Comparison of ENCODE assay signal across 10 mouse cellular contexts in genomic region chr5:137951218-137951617, GRCm38 (mm10). TPM values are rescaled to one million over a fixed set of nuclear protein-coding genes. Genes with fewer than 3 reads are reported as not detected.
A peak's percentile ranks its signal among the peaks of the same experiment; 100 is the strongest.
DNase-seq lines count a peak whose midpoint lies in the region; ATAC-seq and TF ChIP-seq lines count a peak whose summit lies in the region.
"Had no signal": no experiment of that assay in that cellular context is flagged by ENCODE, and none has a peak within 500 bp of the region (broad histone marks: within the 10 kb centered on the region; RNA-seq: fewer than 3 reads in every experiment).

No protein-coding gene starts in this region.

- no peaks in the 10 kb centered on the region for H3K9me3 ChIP-seq in hindbrain, postnatal 0 days (ENCODE audit: low read length)
- no peaks in the 10 kb centered on the region for H3K9me3 ChIP-seq in hindbrain, embryonic 14.5 days (ENCODE audit: control insufficient read depth, low read length)
- H3K9me3 ChIP-seq in forebrain, embryonic 16.5 days (ENCODE audit: control insufficient read depth, low read length), result no peaks in the 10 kb centered on the region
- H3K9me3 ChIP-seq: limb, embryonic 12.5 days had no signal

- H3K4me2 ChIP-seq in hindbrain, postnatal 0 days (ENCODE audit: low read depth, low read length), result no peak overlapping the region
- H3K4me2 ChIP-seq in hindbrain, embryonic 14.5 days (replicated peaks), result no peak overlapping the region
- H3K4me2 ChIP-seq in forebrain, embryonic 16.5 days (ENCODE audit: low read length), result no peak overlapping the region
- H3K4me2 ChIP-seq: limb, embryonic 12.5 days had no signal

- no peaks in the 10 kb centered on the region for H3K4me1 ChIP-seq in hindbrain, postnatal 0 days (ENCODE audit: insufficient read depth, low read length)
- no peaks in the 10 kb centered on the region for H3K4me1 ChIP-seq in hindbrain, embryonic 14.5 days (replicated peaks; ENCODE audit: control insufficient read depth, insufficient read depth, low read length)
- no peaks in the 10 kb centered on the region for H3K4me1 ChIP-seq in forebrain, embryonic 16.5 days (replicated peaks; ENCODE audit: control insufficient read depth, insufficient read depth, low read length)
- H3K4me1 ChIP-seq: limb, embryonic 12.5 days had no signal

- TF ChIP-seq CTCF in hindbrain, postnatal 0 days (IDR thresholded peaks at IDR 0.05; ENCODE audit: low read depth), result peak; percentile 42

- H3K27ac ChIP-seq in hindbrain, postnatal 0 days, result no peak overlapping the region
- H3K27ac ChIP-seq in hindbrain, embryonic 14.5 days, result no peak overlapping the region
- H3K27ac ChIP-seq in forebrain, embryonic 16.5 days (ENCODE audit: low read length), result no peak overlapping the region
- H3K27ac ChIP-seq: limb, embryonic 12.5 days had no signal

- no peaks in the 10 kb centered on the region for H3K36me3 ChIP-seq in hindbrain, postnatal 0 days (ENCODE audit: insufficient read depth, low read length)
- H3K36me3 ChIP-seq in hindbrain, embryonic 14.5 days (replicated peaks; ENCODE audit: control insufficient read depth, insufficient read depth), result no peaks in the 10 kb centered on the region
- no peaks in the 10 kb centered on the region for H3K36me3 ChIP-seq in forebrain, embryonic 16.5 days (ENCODE audit: control insufficient read depth, insufficient read depth)
- H3K36me3 ChIP-seq: limb, embryonic 12.5 days had no signal

- ATAC-seq in hindbrain, postnatal 0 days, result no peak
- no peak for ATAC-seq in hindbrain, embryonic 14.5 days (ENCODE audit: low FRiP score)
- no peak for ATAC-seq in forebrain, embryonic 16.5 days

- DNase-seq in hindbrain, postnatal 0 days (ENCODE audit: low spot score), result peak; percentile 10
- no peak for DNase-seq in hindbrain, embryonic 14.5 days (ENCODE audit: low spot score)
- DNase-seq in urinary bladder, postnatal 14 days (ENCODE audit: low spot score), result peak; percentile 38
- DNase-seq in urinary bladder, adult 2 months (ENCODE audit: low spot score), result no peak
- peak; percentile 20 to 26 for DNase-seq in heart, postnatal 14 days
- peak; percentile 8 for DNase-seq in retina, postnatal 1 day
- DNase-seq in gastrocnemius, adult 8-10 months (ENCODE audit: low spot score in 2 of 2), result no peak

- intact Hi-C loops in heart, postnatal 14 days (cut with DNase I), result loop anchor here (5.0 kb wide), 1 partner anchor 154 kb away; no protein-coding TSS in a partner anchor

- WGBS in hindbrain, postnatal 0 days, result 33% methylated on average over 6 of the region's 6 CpGs
- 42% methylated on average over 6 of the region's 6 CpGs for WGBS in hindbrain, embryonic 14.5 days
- WGBS in forebrain, embryonic 16.5 days, result 36% methylated on average over 6 of the region's 6 CpGs

- no peak overlapping the region for H3K9ac ChIP-seq in hindbrain, postnatal 0 days (replicated peaks; ENCODE audit: low read length)
- H3K9ac ChIP-seq in hindbrain, embryonic 14.5 days, result no peak overlapping the region
- no peak overlapping the region for H3K9ac ChIP-seq in forebrain, embryonic 16.5 days (replicated peaks; ENCODE audit: low read depth, low read length)
- H3K9ac ChIP-seq: limb, embryonic 12.5 days had no signal

- H3K27me3 ChIP-seq in hindbrain, postnatal 0 days (ENCODE audit: insufficient read depth, low read length), result no peaks in the 10 kb centered on the region
- no peaks in the 10 kb centered on the region for H3K27me3 ChIP-seq in hindbrain, embryonic 14.5 days (ENCODE audit: control insufficient read depth, insufficient read depth, low read length)
- H3K27me3 ChIP-seq in forebrain, embryonic 16.5 days (replicated peaks; ENCODE audit: control insufficient read depth, insufficient read depth, low read length), result no peaks in the 10 kb centered on the region
- H3K27me3 ChIP-seq: limb, embryonic 12.5 days had no signal

- H3K4me3 ChIP-seq in hindbrain, postnatal 0 days (ENCODE audit: low read length), result no peak overlapping the region
- no peak overlapping the region for H3K4me3 ChIP-seq in hindbrain, embryonic 14.5 days (replicated peaks; ENCODE audit: low read length)
- H3K4me3 ChIP-seq in forebrain, embryonic 16.5 days (replicated peaks; ENCODE audit: low read length), result no peak overlapping the region
- H3K4me3 ChIP-seq: limb, embryonic 12.5 days had no signal

RNA-seq across cellular contexts. Expression of gene Gjc3, which starts 11.7 kb away (rescaled TPM):
- total RNA-seq in hindbrain, postnatal 0 days (2014; rRNA removed), result 6.0 and 8.4 TPM in 2 replicates
- polyA plus RNA-seq in hindbrain, postnatal 0 days (2015; fragmentation: Nextera tagmentation; extraction: Ambion mirVana), result 5.8 and 6.6 TPM in 2 replicates
- polyA plus RNA-seq in hindbrain, embryonic 14.5 days (2014; fragmentation: Nextera tagmentation; extraction: Ambion mirVana), result 0.80 and 1.2 TPM in 2 replicates
- 1.0 and 1.5 TPM in 2 replicates for polyA plus RNA-seq in urinary bladder, adult 2 months (2012; rRNA removed)
- total RNA-seq in heart, postnatal 14 days (2021), result under 1 TPM; 0.26 to 0.27 TPM
- total RNA-seq in gastrocnemius, adult 8-10 months (2022), result under 1 TPM; 0.17 to 0.51 (median 0.36) TPM
- 0.06 and 0.33 TPM in 2 replicates for polyA plus RNA-seq in forebrain, embryonic 16.5 days (2015; fragmentation: Nextera tagmentation; extraction: Ambion mirVana)
- total RNA-seq: neutrophil, adult 5-6 weeks had no signal

RNA-seq across cellular contexts. Expression of gene Cyp3a13, which starts 29.8 kb away (rescaled TPM):
- 0.16 TPM in 1 of 2 replicates, not detected in the other for total RNA-seq in hindbrain, postnatal 0 days (2014; rRNA removed)
- polyA plus RNA-seq in hindbrain, postnatal 0 days (2015; fragmentation: Nextera tagmentation; extraction: Ambion mirVana), result 0.05 TPM in 1 of 2 replicates, not detected in the other
- polyA plus RNA-seq in hindbrain, embryonic 14.5 days (2014; fragmentation: Nextera tagmentation; extraction: Ambion mirVana), result not detected in 2 replicates
- polyA plus RNA-seq in urinary bladder, adult 2 months (2012; rRNA removed), result 0.56 TPM in 2 replicates
- total RNA-seq in heart, postnatal 14 days (2021), result under 1 TPM; 0.22 to 0.27 TPM
- under 1 TPM in 2 of 4 experiments, not detected in 2; 0.07 to 0.11 TPM for total RNA-seq in gastrocnemius, adult 8-10 months (2022)
- polyA plus RNA-seq in forebrain, embryonic 16.5 days (2015; fragmentation: Nextera tagmentation; extraction: Ambion mirVana), result not detected in 2 replicates
- total RNA-seq: neutrophil, adult 5-6 weeks had no signal
- polyA plus RNA-seq: limb, embryonic 12.5 days had no signal

RNA-seq across cellular contexts. Expression of gene Azgp1, which starts 30.1 kb away (rescaled TPM):
- not detected in 2 replicates for total RNA-seq in hindbrain, postnatal 0 days (2014; rRNA removed)
- not detected in 2 replicates for polyA plus RNA-seq in hindbrain, postnatal 0 days (2015; fragmentation: Nextera tagmentation; extraction: Ambion mirVana)
- polyA plus RNA-seq in hindbrain, embryonic 14.5 days (2014; fragmentation: Nextera tagmentation; extraction: Ambion mirVana), result not detected in 2 replicates
- 2.1 and 2.9 TPM in 2 replicates for polyA plus RNA-seq in urinary bladder, adult 2 months (2012; rRNA removed)
- not detected for total RNA-seq in heart, postnatal 14 days (2021)
- under 1 TPM in 1 of 4 experiments, not detected in 3; 0.43 TPM for total RNA-seq in gastrocnemius, adult 8-10 months (2022)
- not detected in 2 replicates for polyA plus RNA-seq in forebrain, embryonic 16.5 days (2015; fragmentation: Nextera tagmentation; extraction: Ambion mirVana)
- total RNA-seq: neutrophil, adult 5-6 weeks had no signal
- polyA plus RNA-seq: limb, embryonic 12.5 days had no signal

Comparison
In these comparisons a context has a peak if more than half of its experiments do, and no peak if none do; other contexts are left out.
1. DNase-seq: peak in hindbrain, postnatal 0 days (single experiment), urinary bladder, postnatal 14 days (single experiment), heart, postnatal 14 days (2 of 2) and retina, postnatal 1 day (single experiment); none in hindbrain, embryonic 14.5 days (single experiment), urinary bladder, adult 2 months (single experiment) and gastrocnemius, adult 8-10 months (0 of 2).